Mouse (Mus musculus) kidney, postnatal 4 days (tissue): ENCODE results near the gene Spef2.
"Not testable (repeated sequence)": the region's sequence is repeated elsewhere in the genome, so short reads cannot be mapped to it uniquely, and the experiment has no call there.

Experiments used
- DNase-seq, 2 experiments: peaks; one replicate each; pipeline ENCODE4 v3.0.0; 2021; ENCODE audit warnings: mixed read lengths in 2 of 2

Gene Spef2

GRCm38 (mm10) chr15:9668575-9668974, 80.1 kb downstream of the Spef2 start:
- no peak for DNase-seq

GRCm38 (mm10) chr15:9664948-9665347, 83.7 kb downstream of the Spef2 start:
- DNase-seq, result not testable (repeated sequence)

- no peak for DNase-seq
Observed at GRCm38 (mm10) chr15:9661215-9661614, 87.5 kb downstream of the Spef2 start.

GRCm38 (mm10) chr15:9634471-9634870, 114.2 kb downstream of the Spef2 start:
- no peak for DNase-seq

DNA sequence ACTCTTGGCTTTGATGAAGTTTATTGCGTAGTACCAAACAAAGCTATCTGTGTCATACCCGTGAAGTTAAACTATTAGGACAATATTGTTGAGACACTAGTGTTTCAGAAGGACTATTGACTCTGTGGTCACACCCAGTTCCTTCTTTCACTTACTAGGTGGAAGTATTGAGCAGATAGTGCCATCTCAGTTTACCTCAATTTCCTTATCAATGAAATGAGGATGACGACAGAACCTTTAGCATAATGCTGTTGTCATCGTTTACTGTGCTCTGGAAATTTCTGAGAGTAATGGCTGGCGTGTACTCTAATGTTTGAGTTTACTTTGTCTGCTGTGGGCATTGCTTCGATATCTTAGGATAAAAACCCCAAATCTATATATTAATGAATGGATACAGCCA, 117.0 kb downstream of the Spef2 start:
- no peak for DNase-seq

- DNase-seq, result no peak
Observed at GRCm38 (mm10) chr15:9629660-9630059, 119.0 kb downstream of the Spef2 start.

DNA sequence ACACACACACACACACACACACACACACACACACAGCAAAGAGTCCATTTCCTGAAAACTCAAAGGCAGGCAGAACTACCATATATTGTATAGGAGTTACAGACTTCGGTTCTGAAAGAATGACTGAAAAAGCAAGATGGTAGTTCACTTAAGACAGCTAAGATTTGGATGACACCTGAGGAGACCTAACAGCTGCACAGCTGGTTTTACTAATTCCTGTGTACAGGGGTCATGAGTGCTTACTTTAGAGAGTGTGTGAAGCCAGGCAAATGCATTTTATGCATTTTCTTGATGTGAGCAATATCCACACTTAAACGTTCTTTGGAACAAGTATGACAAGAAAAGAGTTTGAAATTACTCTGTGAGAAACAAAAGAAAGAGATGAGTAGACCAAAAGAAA, 124.0 kb downstream of the Spef2 start:
- DNase-seq, result no peak

- DNase-seq, result peak in 1 of 2 experiments; percentile 4
Observed at GRCm38 (mm10) chr15:9608177-9608576, 140.5 kb downstream of the Spef2 start.

DNA sequence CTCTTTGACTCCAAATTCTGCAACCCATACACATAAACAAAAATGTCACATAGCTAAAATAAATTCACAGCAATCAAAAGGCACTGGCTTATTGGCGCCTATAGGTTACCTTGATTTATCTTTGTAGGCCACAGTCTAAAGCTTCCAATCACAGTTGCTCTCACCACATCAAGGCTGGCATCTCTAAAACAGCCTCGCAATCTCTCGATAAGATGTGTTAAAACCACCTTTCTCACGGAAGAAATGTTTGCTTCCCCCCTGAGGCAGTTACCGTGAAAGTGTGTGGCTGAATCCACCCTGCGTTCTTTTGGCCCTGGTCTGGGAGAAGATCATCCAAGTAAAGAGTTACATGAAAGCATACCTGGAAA, 148.6 kb downstream of the Spef2 start:
- DNase-seq, result no peak

GRCm38 (mm10) chr15:9599382-9600087, 149.1 kb downstream of the Spef2 start:
- no peak for DNase-seq

DNA sequence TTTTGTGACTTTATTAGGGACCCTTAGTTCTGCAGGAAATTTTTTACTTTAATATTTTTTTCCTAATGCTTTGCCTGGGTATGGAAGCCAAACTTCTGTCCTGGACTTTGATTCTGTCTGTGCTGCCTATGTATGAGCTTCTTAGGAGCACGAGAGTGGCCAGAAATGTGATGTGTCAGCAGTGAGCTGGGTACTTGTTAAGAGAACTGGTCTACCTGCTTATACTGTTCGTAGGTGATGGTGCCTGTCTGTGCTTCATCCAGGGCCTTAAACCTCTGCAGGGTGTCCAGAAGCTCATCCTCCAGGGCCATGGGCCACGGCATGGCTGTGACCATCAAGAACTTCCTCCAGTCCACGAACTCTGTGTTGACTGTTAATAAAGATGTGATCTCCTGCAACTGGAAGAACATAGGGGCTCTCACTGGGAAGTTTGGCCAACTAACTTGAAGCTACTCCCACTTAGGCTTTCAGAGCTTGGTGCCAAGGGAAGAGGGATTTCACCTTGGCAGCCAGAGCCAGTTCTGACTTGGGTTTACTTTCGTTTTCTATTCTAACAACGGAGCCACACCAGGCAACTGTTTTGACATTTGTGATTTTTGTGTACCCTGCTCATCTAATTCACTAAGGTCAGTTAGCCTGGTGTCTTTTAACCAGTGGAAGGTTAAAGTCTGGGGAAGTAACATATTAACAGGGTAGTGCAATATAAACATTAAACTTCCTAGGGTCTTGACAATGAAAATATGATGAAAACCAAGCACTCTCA, 152.2 kb downstream of the Spef2 start:
- no peak for DNase-seq

GRCm38 (mm10) chr15:9589939-9590338, 158.7 kb downstream of the Spef2 start:
- no peak for DNase-seq

DNA sequence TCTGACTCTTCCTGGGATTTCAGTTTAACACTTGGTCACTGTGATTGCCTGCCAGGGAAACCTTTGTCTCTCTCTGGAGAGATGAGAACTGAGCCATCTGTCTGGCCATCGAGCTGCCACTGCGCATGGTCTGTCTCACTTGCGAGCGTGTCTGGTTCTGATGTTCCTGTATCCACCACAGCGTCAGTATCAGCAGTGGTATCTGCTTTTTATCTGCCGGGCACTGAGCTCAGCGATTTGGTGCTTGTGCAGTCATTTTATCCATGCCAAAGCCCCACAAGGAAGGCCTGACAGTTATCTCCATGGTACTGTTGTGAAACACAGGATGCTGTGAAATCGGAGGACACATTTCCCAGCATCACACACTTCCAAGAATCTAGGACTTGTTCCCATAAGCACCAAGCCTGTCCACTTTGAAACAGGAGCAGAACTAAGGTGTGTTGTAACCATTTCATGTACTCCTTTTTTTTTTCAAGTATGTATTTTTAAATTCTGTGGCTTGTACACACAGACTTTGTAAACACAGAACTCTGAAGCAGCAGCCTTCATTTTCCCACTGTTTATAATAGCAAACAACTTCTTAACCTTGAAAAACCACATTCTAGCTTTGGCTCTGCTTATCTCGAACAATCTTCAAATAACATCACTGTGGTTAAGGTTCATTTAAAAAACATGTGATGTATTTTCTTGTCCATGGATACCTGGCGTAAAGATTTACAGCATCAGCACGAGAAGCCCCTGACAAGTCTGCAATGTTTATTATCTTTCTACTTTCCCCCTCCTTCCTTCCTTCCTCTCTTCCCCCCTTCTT, 168.0 kb downstream of the Spef2 start:
- no peak for DNase-seq

- DNase-seq, result no peak
Observed at GRCm38 (mm10) chr15:9577303-9577702, 171.4 kb downstream of the Spef2 start.

- DNase-seq, result no peak
Observed at GRCm38 (mm10) chr15:9574796-9575195, 173.9 kb downstream of the Spef2 start.

GRCm38 (mm10) chr15:9573361-9573760, 175.3 kb downstream of the Spef2 start:
- peak; percentile 20 to 33 for DNase-seq

GRCm38 (mm10) chr15:9572664-9573063, 176.0 kb downstream of the Spef2 start:
- no peak for DNase-seq

DNA sequence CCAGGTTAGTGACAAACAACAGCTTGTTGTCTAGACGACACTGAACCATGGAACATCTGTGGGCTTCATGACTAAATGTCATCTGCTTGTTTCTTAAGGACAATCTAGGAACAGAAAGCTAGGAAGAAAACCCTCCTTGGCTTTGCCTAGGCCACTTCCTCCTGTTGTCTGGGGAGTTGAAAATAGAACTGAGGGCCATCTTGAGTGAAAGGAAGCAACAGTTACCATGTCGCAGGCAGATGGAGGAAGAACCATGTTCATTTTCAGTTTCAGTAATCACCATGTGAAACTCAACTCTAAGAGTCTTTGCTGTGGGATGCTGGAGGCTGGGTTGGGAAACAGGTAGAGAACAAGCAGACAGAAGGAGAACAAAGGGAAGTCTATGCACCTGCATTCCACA, 176.8 kb downstream of the Spef2 start:
- DNase-seq, result no peak

GRCm38 (mm10) chr15:9567316-9567715, 181.4 kb downstream of the Spef2 start:
- DNase-seq, result no peak

DNA sequence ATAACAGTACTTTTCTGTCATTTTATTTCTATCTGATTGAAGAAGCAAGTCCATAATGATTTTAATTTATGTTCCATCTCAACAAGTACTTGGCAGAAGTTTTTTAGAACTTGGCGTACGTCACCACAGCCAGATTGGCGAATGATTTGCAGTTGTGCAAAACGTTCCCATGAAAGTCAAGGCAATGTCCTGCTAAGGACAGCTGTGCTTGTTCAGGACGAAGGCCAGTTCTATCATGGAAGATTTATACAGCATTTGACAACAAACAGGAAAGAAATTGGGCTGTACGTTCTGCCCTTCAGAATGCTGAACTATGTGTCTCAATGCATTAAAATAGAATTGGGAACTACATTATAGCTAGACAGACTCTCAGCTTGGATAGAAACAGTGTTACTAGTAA, 183.3 kb downstream of the Spef2 start:
- DNase-seq, result peak; percentile 28 to 33

- no peak for DNase-seq
Observed at GRCm38 (mm10) chr15:9564156-9564555, 184.5 kb downstream of the Spef2 start.

DNA sequence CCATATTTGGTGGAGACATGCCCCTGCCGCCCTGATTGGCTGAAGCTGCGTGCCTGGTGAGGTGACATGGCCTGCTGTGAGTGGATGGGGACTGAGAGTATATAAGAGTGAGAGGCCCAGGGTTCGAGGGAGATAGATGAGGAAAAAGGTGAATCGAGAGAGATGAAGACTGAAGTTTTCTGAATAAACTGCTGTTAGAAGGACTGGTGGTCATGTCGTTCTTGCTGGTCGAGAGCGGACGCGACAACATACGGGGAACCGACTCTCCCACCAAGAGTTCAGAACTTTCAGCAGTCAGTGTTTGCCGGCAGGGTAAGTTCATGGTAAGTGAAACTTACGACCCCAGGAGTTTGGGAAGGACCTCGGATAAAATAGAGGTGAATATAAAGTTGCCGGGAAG, 191.4 kb downstream of the Spef2 start:
- not testable (repeated sequence) for DNase-seq

- DNase-seq, result no peak
Observed at GRCm38 (mm10) chr15:9548951-9549350, 199.7 kb downstream of the Spef2 start.

GRCm38 (mm10) chr15:9535200-9535599, 213.5 kb downstream of the Spef2 start:
- no peak for DNase-seq
